Comparison of ENCODE assay signal across 8 mouse cellular contexts in genomic region chr2:102882004-102882588, GRCm38 (mm10). TPM values are rescaled to one million over a fixed set of nuclear protein-coding genes. Genes with fewer than 3 reads are reported as not detected.
DNase-seq lines count a peak whose midpoint lies in the region; ATAC-seq and TF ChIP-seq lines count a peak whose summit lies in the region.

No protein-coding gene starts in this region.

- H3K36me3 ChIP-seq in lung, postnatal 0 days (ENCODE audit: insufficient read depth, low read length): no peaks in the 10 kb centered on the region
- no peaks in the 10 kb centered on the region for H3K36me3 ChIP-seq in heart, embryonic 13.5 days
- H3K36me3 ChIP-seq in small intestine, adult 2 months (ENCODE audit: control insufficient read depth, insufficient read depth, low read length): no peaks in the 10 kb centered on the region

- H3K4me2 ChIP-seq in lung, postnatal 0 days (replicated peaks; ENCODE audit: low read depth, low read length): no peak overlapping the region
- H3K4me2 ChIP-seq in heart, embryonic 13.5 days: 0 out of 2 replicates have a peak overlapping the region, but pooled peaks have one; percentile 6

- no peak for TF ChIP-seq POLR2A in lung, adult 2 months (IDR thresholded peaks at IDR 0.05; ENCODE audit: borderline replicate concordance, extremely low read depth, low read depth, low read length)
- no peak for TF ChIP-seq POLR2A in small intestine, adult 2 months (IDR thresholded peaks at IDR 0.05; ENCODE audit: low read depth, low read length)

- no peaks in the 10 kb centered on the region for H3K9me3 ChIP-seq in lung, postnatal 0 days (ENCODE audit: low read length)
- H3K9me3 ChIP-seq in heart, embryonic 13.5 days: no peaks in the 10 kb centered on the region

- ATAC-seq in lung, postnatal 0 days: peak; percentile 42
- ATAC-seq in heart, embryonic 13.5 days (ENCODE audit: extremely low read depth, insufficient number of reproducible peaks, low FRiP score, low TSS enrichment): no peak

- intact Hi-C loops in gastrocnemius, postnatal 36 days (cut with DNase I): no loop called here

- WGBS in lung, postnatal 0 days: 54% methylated on average over 8 of the region's 8 CpGs
- WGBS in lung, adult 2 months: 54% methylated on average over 8 of the region's 8 CpGs
- WGBS in heart, embryonic 13.5 days: 59% methylated on average over 8 of the region's 8 CpGs
- 74% methylated on average over 8 of the region's 8 CpGs for WGBS in small intestine, adult 2 months

- no peak overlapping the region for H3K4me3 ChIP-seq in lung, postnatal 0 days (ENCODE audit: low read depth, low read length)
- H3K4me3 ChIP-seq in lung, adult 2 months (replicated peaks; ENCODE audit: extremely low read depth, low read depth, low read length): no peak overlapping the region
- no peak overlapping the region for H3K4me3 ChIP-seq in heart, embryonic 13.5 days
- H3K4me3 ChIP-seq in small intestine, adult 2 months (ENCODE audit: low read depth, low read length): no peak overlapping the region

- no peak overlapping the region for H3K9ac ChIP-seq in lung, postnatal 0 days (replicated peaks; ENCODE audit: low read depth)
- peak overlapping the region; percentile 47; the same call in 1 of the 2 replicates for H3K9ac ChIP-seq in heart, embryonic 13.5 days

- H3K27ac ChIP-seq in lung, postnatal 0 days (ENCODE audit: low read length): peak overlapping the region; percentile 72
- H3K27ac ChIP-seq in heart, embryonic 13.5 days (replicated peaks): peak overlapping the region; percentile 79
- H3K27ac ChIP-seq in small intestine, adult 2 months (ENCODE audit: insufficient read depth, low read depth, low read length): peak overlapping the region; percentile 39

- peaks cover 9% of the 10 kb centered on the region; the same call in 1 of the 2 replicates for H3K4me1 ChIP-seq in lung, postnatal 0 days (ENCODE audit: insufficient read depth, low read depth, low read length)
- H3K4me1 ChIP-seq in lung, adult 2 months (ENCODE audit: control insufficient read depth, insufficient read depth, low read length): peaks cover 21% of the 10 kb centered on the region
- H3K4me1 ChIP-seq in heart, embryonic 13.5 days: peaks cover 63% of the 10 kb centered on the region
- H3K4me1 ChIP-seq in small intestine, adult 2 months (ENCODE audit: control insufficient read depth, insufficient read depth, insufficient read length, low read length): peaks cover 7% of the 10 kb centered on the region; the same call in 1 of the 2 replicates

- no peaks in the 10 kb centered on the region for H3K27me3 ChIP-seq in lung, postnatal 0 days (replicated peaks; ENCODE audit: insufficient read depth, low read length)
- no peaks in the 10 kb centered on the region for H3K27me3 ChIP-seq in heart, embryonic 13.5 days (replicated peaks)
- no peaks in the 10 kb centered on the region for H3K27me3 ChIP-seq in small intestine, adult 2 months (ENCODE audit: control insufficient read depth, insufficient read depth, low read length)

- TF ChIP-seq CTCF in lung, postnatal 0 days (IDR thresholded peaks at IDR 0.05): no peak
- TF ChIP-seq CTCF in lung, adult 2 months (IDR thresholded peaks at IDR 0.05; ENCODE audit: insufficient read depth, low read length): no peak
- TF ChIP-seq CTCF in small intestine, adult 2 months (IDR thresholded peaks at IDR 0.05; ENCODE audit: extremely low read depth, insufficient read length, insufficient replicate concordance, low read depth, low read length): no peak

- no peak for TF ChIP-seq EP300 in lung, postnatal 0 days (IDR thresholded peaks at IDR 0.05)

- peak; percentile 21 for DNase-seq in gastrocnemius, postnatal 25 days
- no peak for DNase-seq in gastrocnemius, postnatal 36 days
- peak; percentile 64 for DNase-seq in lung, postnatal 0 days (ENCODE audit: low spot score)
- no peak for DNase-seq in lung, adult 2 months
- DNase-seq in neural tube, embryonic 10.5 days (ENCODE audit: extremely low spot score, low spot score): no peak
- no peak for DNase-seq in kidney, adult 18-20 months

RNA-seq across cellular contexts. Expression of gene Cd44, which starts 19.4 kb away (rescaled TPM):
- total RNA-seq in gastrocnemius, postnatal 25 days (2021): 1 to 10 TPM; 6.1 to 6.5 TPM
- 1 to 10 TPM; 5.3 to 6.0 TPM for total RNA-seq in gastrocnemius, postnatal 36 days (2021)
- polyA plus RNA-seq in lung, postnatal 0 days (2015; fragmentation: Nextera tagmentation; extraction: Ambion mirVana): 44.2 and 45.2 TPM in 2 replicates
- 46.8 and 59.3 TPM in 2 replicates for polyA plus RNA-seq in lung, adult 2 months (2012; rRNA removed)
- polyA plus RNA-seq in heart, embryonic 13.5 days (2015; fragmentation: Nextera tagmentation; extraction: Ambion mirVana): 19.7 and 23.2 TPM in 2 replicates
- 8.9 and 10.8 TPM in 2 replicates for polyA plus RNA-seq in small intestine, adult 2 months (2012; rRNA removed)

Comparison
In these comparisons a context has a peak if more than half of its experiments do, and no peak if none do; other contexts are left out.
1. DNase-seq: peak in gastrocnemius, postnatal 25 days (single experiment) and lung, postnatal 0 days (single experiment); none in gastrocnemius, postnatal 36 days (0 of 2), lung, adult 2 months (single experiment), neural tube, embryonic 10.5 days (single experiment) and kidney, adult 18-20 months (single experiment).
2. Peak in every context shown above with its lines, with median percentiles within 50 percentile points of each other: H3K27ac ChIP-seq.